8 mouse cellular contexts compared by ENCODE assay signal in the genomic region with DNA sequence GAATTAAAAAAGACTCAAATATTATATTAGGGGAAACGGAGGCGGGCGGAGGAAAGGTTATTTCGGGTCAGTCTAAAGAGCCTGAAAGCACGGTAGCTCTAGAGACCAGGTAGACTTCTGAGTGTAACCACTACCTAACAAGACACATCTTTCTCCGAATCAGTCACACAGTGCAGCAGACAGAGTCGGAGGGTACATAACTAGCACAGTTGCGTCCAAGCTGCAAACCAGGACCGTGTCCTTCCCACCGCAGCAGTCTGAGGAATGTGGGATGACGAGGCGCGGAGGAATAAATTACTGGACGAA. TPM values are rescaled to one million over a fixed set of nuclear protein-coding genes. Genes with fewer than 3 reads are reported as not detected.
DNase-seq lines count a peak whose midpoint lies in the region; ATAC-seq and TF ChIP-seq lines count a peak whose summit lies in the region.

No protein-coding gene starts in this region.

- H3K27me3 ChIP-seq in embryonic facial prominence, embryonic 13.5 days = no peaks in the 10 kb centered on the region
- no peaks in the 10 kb centered on the region for H3K27me3 ChIP-seq in intestine, postnatal 0 days (replicated peaks; ENCODE audit: control insufficient read depth, insufficient read depth, low read length)
- no peaks in the 10 kb centered on the region for H3K27me3 ChIP-seq in neural tube, embryonic 12.5 days (replicated peaks)

- peak overlapping the region; percentile 97 for H3K4me3 ChIP-seq in layer of hippocampus, adult 2 months
- H3K4me3 ChIP-seq in embryonic facial prominence, embryonic 13.5 days = peak overlapping the region; percentile 98
- peak overlapping the region; percentile 98 for H3K4me3 ChIP-seq in intestine, postnatal 0 days (ENCODE audit: low read depth, low read length)
- H3K4me3 ChIP-seq in neural tube, embryonic 12.5 days = peak overlapping the region; percentile 99

- peak overlapping the region; percentile 94 for H3K27ac ChIP-seq in layer of hippocampus, adult 2 months
- peak overlapping the region; percentile 86 for H3K27ac ChIP-seq in embryonic facial prominence, embryonic 13.5 days
- H3K27ac ChIP-seq in intestine, postnatal 0 days (ENCODE audit: low read depth, low read length) = peak overlapping the region; percentile 94
- peak overlapping the region; percentile 67 for H3K27ac ChIP-seq in neural tube, embryonic 12.5 days

- 16% methylated on average over 14 of the region's 14 CpGs for WGBS in embryonic facial prominence, embryonic 13.5 days
- 15% methylated on average over 14 of the region's 14 CpGs for WGBS in intestine, postnatal 0 days
- WGBS in neural tube, embryonic 12.5 days = 19% methylated on average over 14 of the region's 14 CpGs

- peak overlapping the region; percentile 94 for H3K9ac ChIP-seq in embryonic facial prominence, embryonic 13.5 days
- H3K9ac ChIP-seq in intestine, postnatal 0 days (ENCODE audit: low read depth, low read length) = peak overlapping the region; percentile 94
- peak overlapping the region; percentile 85 for H3K9ac ChIP-seq in neural tube, embryonic 12.5 days

- no peak for ATAC-seq in embryonic facial prominence, embryonic 13.5 days (ENCODE audit: insufficient number of reproducible peaks, insufficient read depth, low FRiP score, low TSS enrichment, low read depth)
- peak; percentile 6; the same call in 1 of the 2 replicates for ATAC-seq in intestine, postnatal 0 days
- peak; percentile 57; the same call in 1 of the 2 replicates for ATAC-seq in neural tube, embryonic 12.5 days (ENCODE audit: low FRiP score, low read depth)

- no peak for DNase-seq in layer of hippocampus, adult 2 months (ENCODE audit: low spot score in 2 of 2)
- DNase-seq in layer of hippocampus, postnatal 14 days (ENCODE audit: low spot score in 2 of 2) = no peak
- no peak for DNase-seq in T-cell, adult 2 months (ENCODE audit: low spot score)
- DNase-seq in cerebellum, adult 9-11 months = no peak
- DNase-seq in cerebellum, adult 8-10 months = no peak

- no peaks in the 10 kb centered on the region for H3K9me3 ChIP-seq in embryonic facial prominence, embryonic 13.5 days
- no peaks in the 10 kb centered on the region for H3K9me3 ChIP-seq in intestine, postnatal 0 days (ENCODE audit: control insufficient read depth)
- no peaks in the 10 kb centered on the region for H3K9me3 ChIP-seq in neural tube, embryonic 12.5 days

- no peak for TF ChIP-seq CTCF in layer of hippocampus, adult 2 months (conservative IDR thresholded peaks at IDR 0.05)
- TF ChIP-seq CTCF in intestine, postnatal 0 days (IDR thresholded peaks at IDR 0.05; ENCODE audit: low read depth) = no peak

- H3K36me3 ChIP-seq in embryonic facial prominence, embryonic 13.5 days = no peaks in the 10 kb centered on the region
- H3K36me3 ChIP-seq in intestine, postnatal 0 days (ENCODE audit: control insufficient read depth, insufficient read depth) = no peaks in the 10 kb centered on the region
- H3K36me3 ChIP-seq in neural tube, embryonic 12.5 days = no peaks in the 10 kb centered on the region

- peak overlapping the region; percentile 93 for H3K4me2 ChIP-seq in embryonic facial prominence, embryonic 13.5 days
- peak overlapping the region; percentile 83 for H3K4me2 ChIP-seq in intestine, postnatal 0 days (replicated peaks; ENCODE audit: low read depth)
- peak overlapping the region; percentile 86 for H3K4me2 ChIP-seq in neural tube, embryonic 12.5 days (replicated peaks)

- H3K4me1 ChIP-seq in embryonic facial prominence, embryonic 13.5 days = peaks cover 12% of the 10 kb centered on the region
- H3K4me1 ChIP-seq in intestine, postnatal 0 days (replicated peaks; ENCODE audit: control insufficient read depth, insufficient read depth, low read length) = no peaks in the 10 kb centered on the region
- H3K4me1 ChIP-seq in neural tube, embryonic 12.5 days = peaks cover 8% of the 10 kb centered on the region

RNA-seq across cellular contexts. Expression of a gene that starts 0.8 kb away (rescaled TPM):
- 10 to 100 TPM; 17.9 to 19.9 TPM for total RNA-seq in layer of hippocampus, adult 2 months (2021)
- total RNA-seq in layer of hippocampus, postnatal 14 days (2021) = 10 to 100 TPM; 14.0 to 17.2 TPM
- 7.8 and 8.5 TPM in 2 replicates for polyA plus RNA-seq in embryonic facial prominence, embryonic 13.5 days (2015; fragmentation: Nextera tagmentation; extraction: Ambion mirVana)
- polyA plus RNA-seq in intestine, postnatal 0 days (2015; fragmentation: Nextera tagmentation; extraction: Ambion mirVana) = 3.1 and 4.0 TPM in 2 replicates
- 5.5 and 6.2 TPM in 2 replicates for polyA plus RNA-seq in neural tube, embryonic 12.5 days (2016; fragmentation: Nextera tagmentation; extraction: Ambion mirVana)

RNA-seq across cellular contexts. Expression of a gene that starts 0.9 kb away (rescaled TPM):
- total RNA-seq in layer of hippocampus, adult 2 months (2021) = 10 to 100 TPM; 47.8 to 49.5 TPM
- total RNA-seq in layer of hippocampus, postnatal 14 days (2021) = 10 to 100 TPM; 45.5 to 51.1 TPM
- 10.6 and 11.6 TPM in 2 replicates for polyA plus RNA-seq in embryonic facial prominence, embryonic 13.5 days (2015; fragmentation: Nextera tagmentation; extraction: Ambion mirVana)
- 13.9 and 17.6 TPM in 2 replicates for polyA plus RNA-seq in intestine, postnatal 0 days (2015; fragmentation: Nextera tagmentation; extraction: Ambion mirVana)
- polyA plus RNA-seq in neural tube, embryonic 12.5 days (2016; fragmentation: Nextera tagmentation; extraction: Ambion mirVana) = 12.7 and 13.0 TPM in 2 replicates
